Mouse (Mus musculus): ENCODE measurements around the gene Coro2b.

The Coro2b gene

DNA sequence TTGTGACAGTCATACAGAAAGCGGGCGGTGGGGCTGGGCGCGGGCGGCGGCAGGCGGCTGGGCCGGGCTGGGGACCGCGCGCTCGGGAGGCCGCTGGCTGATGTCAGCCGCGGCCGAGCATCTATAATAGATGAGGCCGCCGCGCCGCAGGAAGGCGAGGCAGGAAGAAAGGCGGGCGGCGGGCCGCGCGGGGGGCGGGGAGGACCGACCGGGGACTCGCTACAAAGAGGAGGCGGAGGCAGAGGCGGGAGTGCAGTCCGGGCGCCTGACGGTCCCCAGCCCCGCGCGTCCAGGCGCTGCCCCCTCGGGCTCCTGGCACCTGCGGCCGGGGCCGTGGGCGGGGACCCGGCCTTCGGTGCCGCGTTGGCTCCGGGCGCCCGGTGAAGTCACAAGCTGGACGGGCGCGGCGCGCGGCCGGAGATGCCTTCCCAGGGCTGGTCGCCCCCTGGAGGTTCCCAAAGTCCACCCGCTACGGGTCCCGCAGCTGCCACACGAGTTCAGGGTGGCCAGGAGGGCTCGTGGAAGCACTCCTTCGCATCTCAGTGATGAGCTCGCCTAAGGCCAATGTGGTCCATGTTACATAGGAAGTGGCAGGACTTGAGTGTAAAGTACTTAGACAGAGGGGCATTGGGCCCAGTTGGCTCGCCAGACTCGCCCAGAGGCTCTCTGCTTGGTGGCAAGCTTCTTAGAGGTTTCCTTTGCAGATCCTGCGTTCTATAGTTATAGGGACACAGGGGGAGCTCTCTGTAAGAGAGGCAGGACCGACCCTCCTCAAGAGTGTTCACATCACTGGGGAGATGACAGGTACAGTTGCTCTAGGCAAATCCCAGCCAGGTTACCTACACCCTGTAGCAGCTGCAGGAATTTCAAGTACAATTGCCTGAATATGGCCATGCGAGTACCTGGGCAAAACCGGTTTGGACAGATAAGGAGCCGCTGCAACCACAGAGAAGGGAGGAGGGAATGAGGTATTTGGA lies at the start of gene Coro2b:
TSS of gene Coro2b (minus strand) at position 390 of the 977 bp plus-strand sequence.
- peak; percentile 83 for DNase-seq

DNA sequence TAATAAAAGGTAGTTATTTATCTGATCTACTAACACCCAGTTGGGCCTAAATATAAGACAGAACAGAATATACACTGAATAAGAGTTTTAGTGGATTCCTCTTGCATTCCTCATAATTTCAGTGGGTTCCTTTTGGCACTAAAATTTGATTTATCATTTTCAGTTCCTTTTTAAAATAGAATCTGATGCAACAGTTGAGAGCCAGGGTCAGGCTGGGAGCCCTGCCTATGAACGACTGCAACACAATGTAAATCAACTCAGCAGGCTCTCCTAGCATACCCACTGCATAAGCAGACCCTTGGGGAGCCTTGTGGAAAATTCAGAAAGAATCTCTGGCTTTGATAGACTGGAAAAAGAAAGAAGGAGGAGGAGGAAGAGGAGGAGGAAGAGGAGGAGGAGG lies 40.7 kb upstream of the Coro2b start:
- no peak for DNase-seq

DNA sequence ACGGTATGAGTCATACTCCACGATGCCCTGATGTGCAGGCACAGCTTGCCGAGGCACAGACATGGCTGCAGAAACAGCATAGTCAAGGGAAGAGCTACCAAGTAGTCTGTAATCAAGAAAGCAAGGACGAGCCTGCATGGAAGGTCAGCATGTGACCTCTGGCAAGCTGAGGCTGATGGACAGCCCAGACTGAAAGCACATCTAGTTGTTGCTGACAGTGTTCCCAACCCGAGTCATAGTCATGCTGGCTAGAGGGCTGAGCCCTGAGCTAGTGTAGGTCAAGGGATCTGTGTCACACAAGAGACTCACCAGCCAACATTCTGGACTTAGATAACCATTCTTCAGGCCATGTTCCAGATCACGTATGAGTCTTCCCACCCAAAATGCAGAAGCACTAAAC lies 32.3 kb upstream of the Coro2b start:
- no peak for DNase-seq

DNA sequence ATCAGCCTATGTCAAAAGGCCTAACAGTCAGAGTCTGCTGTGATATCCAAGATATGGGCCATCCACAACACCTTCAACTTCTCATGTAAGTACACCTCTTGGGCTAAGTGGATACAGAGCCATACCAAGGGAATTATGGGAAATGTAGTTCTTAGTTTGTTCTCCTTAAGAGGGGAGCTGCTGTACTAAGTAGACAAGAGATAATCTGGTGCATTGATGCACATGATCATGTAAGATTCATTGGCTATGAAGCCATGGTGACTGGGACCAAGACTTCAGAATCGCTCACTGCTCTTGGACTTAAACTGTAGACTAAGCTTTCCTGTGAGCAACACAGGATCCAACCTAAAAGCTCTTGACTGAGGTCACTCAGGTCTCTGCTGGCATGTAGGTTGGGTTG lies 31.0 kb upstream of the Coro2b start:
- no peak for DNase-seq

DNA sequence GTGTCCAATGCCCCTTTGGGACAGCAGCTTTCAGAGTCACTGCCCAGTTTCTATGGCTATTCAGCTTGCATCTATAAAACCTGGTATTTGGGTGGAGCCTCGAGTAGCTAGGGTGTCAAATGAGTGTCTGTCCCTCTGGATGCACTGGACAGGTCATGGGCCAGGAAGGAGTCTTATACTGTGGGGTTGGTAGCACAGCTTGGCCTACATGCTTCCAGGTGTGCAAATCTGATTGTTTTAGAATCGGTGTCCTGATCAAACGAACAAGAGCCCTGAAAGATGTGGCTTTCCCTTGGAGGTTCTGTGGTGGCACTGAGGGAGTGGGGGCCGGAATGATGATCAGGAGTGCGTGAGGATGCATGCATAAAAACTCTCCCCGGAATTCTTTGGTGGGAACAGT lies 25.4 kb upstream of the Coro2b start:
- no peak for DNase-seq

DNA sequence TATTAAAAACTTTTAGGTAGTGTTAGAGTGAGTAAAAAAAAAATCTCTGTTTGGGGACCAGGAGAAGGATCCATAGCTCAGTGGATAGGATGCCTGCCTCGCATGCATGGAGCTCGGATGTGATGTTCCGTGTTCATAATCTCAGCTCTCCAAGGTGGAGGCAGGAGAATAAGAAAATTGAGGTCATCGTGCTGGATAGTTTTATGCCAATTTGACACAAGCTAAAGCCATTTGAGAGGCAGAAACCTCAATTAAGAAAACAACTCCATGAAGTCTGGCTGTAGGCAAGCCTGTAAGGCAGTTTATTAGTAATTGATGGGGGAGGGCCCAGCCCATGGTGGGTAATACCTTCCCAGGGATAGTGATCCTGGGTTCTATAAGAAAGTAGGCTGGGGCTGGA lies 23.6 kb upstream of the Coro2b start:
- no peak for DNase-seq

DNA sequence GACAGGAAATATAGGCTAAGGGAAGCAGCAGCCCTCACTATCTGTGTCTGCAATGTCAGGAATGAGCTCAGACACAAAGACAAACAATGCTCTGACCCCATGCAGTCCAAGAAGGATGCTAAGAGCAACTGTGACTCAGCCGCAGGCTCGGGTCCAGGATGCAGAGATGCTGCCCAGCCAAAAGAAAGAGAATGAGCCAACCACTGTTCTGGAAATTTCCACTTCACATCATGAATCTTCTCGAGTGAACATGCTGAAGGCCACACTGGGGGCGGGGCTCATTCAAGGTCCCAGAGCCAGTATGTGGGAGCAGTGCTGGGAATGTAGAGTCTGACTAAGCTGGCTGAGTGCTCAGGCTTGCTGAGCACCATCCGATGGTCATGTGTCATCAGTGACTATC lies 23.2 kb upstream of the Coro2b start:
- DNase-seq, result peak; percentile 73

DNA sequence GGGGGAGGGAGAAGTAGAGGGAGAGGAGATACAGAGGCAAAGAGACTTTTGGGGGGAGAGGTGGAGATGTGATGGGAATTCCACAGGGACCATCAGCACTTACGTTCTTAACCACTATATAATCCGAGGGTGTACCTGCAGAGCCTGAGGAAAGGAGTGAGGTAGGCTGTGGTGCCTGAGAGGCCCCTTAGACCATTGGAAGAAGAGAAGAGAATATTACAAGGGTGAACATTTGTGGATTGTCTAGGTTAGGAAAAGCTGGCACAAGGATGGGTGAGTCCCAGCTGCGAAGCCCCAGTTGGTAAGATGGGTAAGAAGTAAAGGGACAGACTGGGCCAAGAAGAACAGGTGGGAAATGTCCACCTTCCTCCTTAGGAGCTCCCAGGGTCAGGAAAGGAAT lies 22.6 kb upstream of the Coro2b start:
- DNase-seq, result no peak

DNA sequence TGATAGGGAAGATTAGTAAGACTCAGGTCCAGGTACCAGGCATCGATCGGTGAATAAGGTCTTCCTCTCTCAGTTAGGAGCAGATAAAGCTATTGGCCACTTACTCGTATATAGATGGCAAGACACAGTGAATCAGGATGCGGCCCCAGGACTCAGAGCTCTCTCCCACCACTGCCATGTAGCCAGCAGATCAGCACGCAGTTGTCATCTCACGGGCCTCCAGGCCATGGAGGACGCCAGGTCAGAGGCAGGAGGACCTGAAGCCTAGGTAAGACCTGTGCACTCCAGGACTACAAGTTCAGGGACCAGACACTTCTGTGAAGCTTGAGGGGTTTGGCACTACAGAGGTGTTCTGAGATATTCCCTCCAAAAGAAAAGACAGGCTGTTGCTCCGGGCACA lies 21.2 kb upstream of the Coro2b start:
- no peak for DNase-seq

DNA sequence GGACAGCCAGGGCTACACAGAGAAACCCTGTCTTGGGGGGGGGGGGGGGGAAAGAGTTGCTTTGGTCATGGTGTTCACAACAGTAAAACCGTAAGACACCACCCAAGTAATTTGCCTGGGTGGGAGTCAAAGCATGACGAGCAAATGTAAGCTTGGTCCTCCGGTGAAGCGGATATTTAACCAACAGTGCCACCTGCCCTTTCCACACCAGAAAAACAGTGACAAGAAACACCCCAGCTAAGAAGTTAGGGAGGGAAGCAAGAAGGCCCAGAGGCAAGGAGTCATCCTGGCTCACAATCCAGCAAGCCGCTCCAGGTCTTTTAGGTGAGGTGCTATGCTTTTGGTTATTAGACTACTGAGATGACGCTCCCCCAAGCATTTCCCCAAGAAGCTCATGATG lies 19.9 kb upstream of the Coro2b start:
- DNase-seq, result no peak

DNA sequence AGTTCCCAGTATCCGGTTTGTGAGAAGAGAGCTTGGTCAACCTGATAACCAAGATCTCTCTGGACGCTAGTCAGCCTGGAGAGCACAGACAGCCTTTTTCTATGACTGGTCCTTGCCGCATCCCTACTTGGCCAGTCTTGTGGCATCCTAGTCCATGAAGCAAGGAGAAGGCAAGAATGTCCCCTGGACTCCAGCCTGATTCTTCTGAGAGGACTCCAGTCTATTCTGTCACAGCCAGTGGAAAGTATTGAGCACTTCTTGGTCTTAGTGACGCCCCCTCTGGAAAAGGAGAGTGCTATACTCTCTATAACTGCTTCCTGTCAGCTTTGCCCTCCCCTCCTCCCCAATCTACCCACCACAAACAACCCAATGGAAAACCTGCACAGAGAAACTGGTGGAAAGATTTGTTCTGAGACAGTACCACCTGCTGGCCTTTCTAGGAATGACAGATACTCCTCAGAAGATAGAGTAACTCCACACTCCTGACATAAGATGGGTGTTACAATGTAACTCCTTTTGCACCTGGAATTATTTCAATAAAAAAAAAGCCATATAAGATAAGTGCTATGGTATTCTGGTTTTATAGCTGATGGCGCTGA lies 18.5 kb upstream of the Coro2b start:
- DNase-seq, result no peak

DNA sequence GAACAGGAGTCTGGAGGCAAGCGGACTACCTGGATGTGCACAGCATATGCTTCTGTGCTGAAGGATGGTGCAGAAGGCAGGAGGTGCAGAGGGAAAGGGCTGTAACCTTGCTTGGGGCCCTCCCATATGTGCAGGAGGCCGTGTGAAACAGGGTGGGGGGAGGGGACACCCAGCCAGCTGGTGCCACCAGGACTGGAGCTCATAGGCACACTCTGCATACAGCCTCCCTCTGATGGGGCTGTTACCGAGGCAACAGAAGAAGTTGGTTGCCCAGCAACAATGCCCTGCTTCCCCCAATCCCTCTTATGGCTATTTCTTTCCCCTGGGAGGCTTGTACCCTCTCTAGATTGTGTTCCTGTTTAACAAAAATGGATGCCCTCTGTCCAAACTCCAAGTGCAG lies 17.8 kb upstream of the Coro2b start:
- peak; percentile 80 for DNase-seq

DNA sequence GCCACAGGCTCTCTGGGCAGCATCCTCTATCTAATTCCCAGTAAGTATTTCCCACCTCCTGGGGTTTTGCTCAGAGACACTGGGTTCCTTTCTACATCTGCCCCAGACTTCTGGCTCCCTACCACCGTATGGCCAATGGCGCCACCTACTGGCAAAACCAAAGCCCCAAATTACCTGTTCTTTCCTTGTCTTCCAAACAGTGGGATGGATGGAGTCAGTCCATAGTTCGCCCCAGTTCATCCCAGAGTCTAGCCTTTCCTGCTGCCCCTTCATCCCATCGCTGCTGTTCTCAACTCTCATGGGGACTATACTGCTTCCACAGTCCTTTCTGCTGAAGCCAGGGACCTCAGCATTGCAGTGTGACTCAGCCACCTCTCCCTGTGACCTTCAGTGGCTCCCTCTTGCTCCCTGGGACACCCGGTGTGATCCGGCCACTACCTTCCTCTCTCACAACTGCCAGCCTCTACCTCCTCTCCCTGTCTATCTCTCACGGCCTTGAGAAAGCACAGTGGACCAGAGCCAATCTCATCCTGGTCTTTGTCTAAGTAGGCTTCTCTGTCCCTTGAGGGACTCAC lies 16.6 kb upstream of the Coro2b start:
- DNase-seq, result peak; percentile 85

DNA sequence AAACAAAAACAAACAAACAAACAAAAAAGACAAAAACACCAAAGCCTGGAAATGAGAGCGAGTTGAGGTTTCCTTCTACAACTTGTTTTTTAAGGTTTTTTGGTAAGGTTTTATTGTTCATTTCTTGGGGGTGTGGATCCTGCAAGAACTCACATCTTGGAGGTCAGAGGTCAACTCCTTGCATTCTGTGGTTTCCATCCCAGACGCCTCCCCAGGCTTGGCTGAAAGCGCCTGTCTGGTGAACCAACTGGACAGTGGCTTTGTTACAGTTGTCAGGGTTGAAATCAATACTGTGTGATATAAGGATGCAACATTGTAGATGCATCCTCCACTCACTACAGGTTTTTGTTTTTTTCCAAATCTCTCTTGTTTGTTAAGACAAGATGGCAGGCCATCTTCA lies 14.7 kb upstream of the Coro2b start:
- no peak for DNase-seq

DNA sequence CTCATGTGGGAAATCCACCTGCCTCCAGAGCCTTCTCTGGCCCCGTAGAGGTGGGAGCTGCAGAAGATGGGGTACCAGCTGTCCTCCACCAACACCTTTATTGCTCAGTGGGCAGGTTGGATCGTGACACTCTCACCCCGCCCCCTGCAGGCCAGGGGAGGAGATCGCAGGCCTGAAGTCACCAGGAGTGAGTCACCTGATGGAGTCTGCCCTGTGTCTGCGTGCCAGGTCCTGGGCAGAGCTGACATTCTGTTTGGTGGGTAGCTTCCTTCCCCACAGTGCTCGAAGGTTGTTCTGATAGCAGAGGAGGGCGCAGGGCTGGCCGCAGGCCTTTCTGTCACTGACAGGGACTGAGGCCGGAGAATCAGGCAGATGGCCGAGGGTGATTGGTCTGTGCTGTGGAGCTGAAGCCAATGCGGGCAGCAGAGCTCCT lies 13.8 kb upstream of the Coro2b start:
- DNase-seq, result no peak

DNA sequence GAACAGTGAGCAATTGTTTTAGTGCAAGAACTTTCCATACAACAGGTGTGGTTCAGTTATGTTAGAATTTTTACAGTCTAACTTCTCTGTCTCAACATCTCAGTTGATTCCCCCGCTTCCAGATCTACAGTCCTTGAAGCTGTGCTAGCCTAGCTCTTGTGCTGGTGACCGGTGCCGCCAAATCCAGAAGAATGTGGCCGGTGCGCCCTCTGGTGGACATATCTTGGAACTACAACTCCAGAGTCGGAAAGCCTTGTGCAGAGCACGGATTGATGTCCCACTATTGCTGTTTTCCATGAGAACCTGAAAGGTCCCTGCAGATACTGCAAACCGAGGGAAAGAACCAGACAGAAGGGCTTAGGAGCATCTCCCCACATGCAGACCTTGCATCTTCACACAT lies 13.0 kb upstream of the Coro2b start:
- DNase-seq, result peak; percentile 94

DNA sequence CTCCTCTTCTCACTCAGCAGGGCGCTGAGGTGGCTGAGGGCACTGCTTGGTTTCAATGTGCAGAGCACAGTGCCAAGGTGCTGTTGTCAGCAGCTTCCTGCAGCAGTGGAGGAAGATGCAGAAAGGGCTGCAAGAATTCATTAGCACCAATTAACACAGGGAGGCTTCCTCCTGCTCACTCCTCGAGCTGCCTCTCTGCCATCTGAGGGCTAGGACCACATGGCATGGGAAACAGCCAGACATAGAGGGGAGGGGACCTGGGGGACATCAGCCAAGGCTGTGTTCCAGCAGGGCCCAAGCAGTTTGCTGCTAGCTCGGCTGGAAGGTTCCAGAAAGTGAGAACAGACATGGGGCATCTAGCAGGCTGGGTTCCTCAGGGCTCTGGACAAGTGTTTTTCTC lies 10.6 kb upstream of the Coro2b start:
- DNase-seq, result no peak

DNA sequence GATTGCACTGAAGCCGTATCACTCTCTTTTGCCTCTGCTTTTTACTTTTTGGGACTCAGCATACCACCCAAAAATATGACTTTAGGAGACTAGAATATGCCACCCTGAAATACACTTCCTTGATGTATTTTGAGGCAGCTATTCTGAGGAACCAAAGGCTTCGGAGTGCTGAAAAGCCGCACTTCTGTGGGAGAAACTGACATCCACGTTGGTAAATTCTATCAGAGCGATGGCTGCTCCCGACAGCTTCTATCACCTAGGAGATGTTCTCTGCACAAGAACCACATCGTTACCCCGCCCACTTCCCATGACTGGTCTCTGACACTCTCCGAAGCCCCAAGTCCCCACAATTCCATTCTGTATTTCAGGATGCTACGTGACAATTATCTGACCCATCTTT lies 8.0 kb upstream of the Coro2b start:
- DNase-seq, result peak; percentile 75

DNA sequence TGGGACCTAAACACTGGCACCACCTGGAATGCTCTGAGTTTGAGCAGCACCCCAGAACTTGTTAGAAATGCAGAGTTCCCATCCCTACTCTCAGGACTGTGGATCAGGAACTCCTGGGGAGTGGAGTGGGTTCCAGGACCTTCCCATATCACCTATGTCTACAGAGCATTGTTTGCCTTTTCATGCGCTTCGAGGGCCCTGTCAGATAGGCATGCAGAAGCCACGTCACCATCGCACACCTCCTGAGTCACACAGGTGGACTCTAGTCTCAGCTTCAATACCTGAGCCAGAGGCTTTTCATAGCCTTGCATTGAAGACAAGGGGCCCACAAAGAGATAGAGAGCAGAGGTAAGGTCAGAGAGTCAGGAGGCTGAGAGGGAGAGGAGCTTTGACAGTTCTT lies 7.0 kb upstream of the Coro2b start:
- no peak for DNase-seq

DNA sequence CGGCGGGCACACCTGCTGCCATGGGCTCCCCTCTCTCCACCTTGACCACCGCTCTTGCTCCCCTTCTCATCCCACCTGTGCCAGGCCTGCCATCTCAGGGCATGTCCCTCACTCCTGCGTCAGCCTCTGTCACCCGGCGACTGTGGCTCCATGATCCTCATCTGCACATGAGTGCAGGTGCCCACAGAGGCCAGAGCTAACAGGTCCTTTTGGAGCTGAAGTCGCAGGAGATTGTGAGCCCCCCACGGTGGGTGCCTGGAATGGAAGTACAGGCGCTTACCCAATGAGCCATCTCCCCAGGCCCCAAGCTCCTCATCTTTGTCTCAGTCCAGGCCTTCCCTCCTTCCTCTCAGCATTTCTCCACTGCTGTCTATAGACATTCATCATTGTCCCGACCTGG lies 4.8 kb upstream of the Coro2b start:
- no peak for DNase-seq

DNA sequence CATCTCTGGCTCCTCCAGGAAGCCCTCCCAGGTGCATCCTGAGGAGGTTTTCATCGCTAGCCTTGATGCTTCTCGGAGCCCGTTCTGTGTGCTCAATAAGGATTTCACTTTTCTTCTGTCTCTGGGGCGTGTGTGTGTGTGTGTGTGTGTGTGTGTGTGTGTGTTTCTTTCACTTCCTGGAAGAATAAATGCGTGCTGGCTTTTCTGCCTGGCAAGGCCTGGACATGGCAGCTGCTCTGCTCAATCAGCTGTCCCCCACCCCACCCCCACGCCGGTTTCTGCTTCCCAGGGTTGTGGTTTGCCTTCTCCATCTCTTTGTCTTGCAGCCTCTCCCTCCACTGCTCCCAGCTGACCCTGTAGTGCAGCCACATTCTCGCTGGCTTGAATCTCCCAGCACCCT lies 4.3 kb upstream of the Coro2b start:
- no peak for DNase-seq

DNA sequence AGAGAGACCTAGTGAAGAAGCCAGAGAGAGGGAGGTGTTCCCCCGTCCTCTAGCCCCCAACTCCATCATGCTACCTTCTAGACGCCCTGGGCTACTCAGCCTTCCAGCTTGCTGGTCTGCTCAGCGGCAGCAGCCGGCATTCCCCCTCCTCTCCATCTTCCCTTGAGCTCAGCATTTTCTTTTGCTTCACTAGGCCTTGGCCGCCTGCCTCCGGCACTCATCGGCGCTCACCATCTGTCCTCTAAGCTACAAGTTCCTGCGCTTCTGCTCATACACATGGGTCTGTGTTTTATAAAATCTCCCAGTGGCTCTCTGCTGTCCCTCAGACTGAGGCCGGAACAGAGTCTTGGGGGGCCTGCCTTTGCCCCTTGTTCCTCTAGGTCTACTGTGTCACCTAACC lies 3.9 kb upstream of the Coro2b start:
- peak; percentile 90 for DNase-seq

DNA sequence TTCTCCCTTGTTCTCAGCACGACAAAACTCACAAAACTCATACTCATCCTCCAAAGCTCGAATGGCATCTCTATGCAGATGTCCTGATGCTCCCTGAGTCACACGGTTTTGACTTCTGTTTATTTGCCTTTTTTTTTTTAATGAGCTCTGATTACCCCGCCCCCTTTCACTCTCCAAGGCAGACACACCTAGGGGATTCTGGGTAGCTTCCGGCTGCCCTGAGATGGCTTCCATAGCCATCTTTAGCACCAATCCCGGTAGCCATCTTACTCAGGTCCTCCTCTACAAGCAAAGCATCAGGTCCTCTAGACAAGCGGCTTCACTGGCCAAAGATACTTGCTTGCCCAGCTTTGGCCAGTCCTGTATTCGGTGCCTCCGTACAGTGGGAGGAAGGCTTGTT lies 3.3 kb upstream of the Coro2b start:
- DNase-seq, result no peak

DNA sequence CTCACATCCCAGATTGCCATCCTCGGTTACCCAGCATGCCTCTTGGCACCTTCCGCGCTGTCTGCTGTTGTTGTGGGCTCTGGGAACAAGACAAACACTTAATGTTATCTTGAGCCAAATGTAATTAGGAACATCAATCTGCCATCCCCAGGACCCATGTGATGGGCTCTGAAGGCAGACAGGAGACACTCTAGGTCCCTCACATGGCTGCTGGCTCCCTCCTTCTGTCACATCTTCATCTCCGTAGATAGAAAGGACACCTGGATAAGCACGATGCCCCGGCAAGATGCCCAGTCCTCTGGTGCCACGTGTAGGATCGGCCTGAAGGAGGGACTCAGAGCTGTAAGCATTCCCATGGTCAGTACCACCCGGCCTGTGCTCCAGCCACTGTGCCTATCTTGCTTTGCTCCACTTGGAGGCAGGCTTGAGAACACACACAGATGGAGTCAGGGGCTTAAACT lies 2.4 kb upstream of the Coro2b start:
- DNase-seq, result no peak

Measured in right cerebral cortex, adult 18-20 months (tissue).